Mouse (Mus musculus) neural tube, embryonic 12.5 days (tissue): Measurements from ENCODE around the gene 2610042L04Rik. TPM values are rescaled to one million over a fixed set of nuclear protein-coding genes. Genes with fewer than 3 reads are reported as not detected.
A peak's percentile ranks its signal among the peaks of the same experiment; 100 is the strongest.
"Not testable (repeated sequence)": the region's sequence is repeated elsewhere in the genome, so short reads cannot be mapped to it uniquely, and the experiment has no call there.

ENCODE experiments used
- ATAC-seq: fragments of 200-750 bp; cut with Nextera tagmentation; 2 replicates; pipeline ENCODE4 v1.8.0; 2017; ENCODE audit warnings: low read depth, mild to moderate bottlenecking, moderate TSS enrichment, moderate library complexity; ENCODE audit not compliant: low FRiP score
- H3K27ac ChIP-seq: fragments of 300-500 bp; sonication (generic); 2 replicates; pipeline ENCODE4 v1.5.1; 2016
- H3K27me3 ChIP-seq: fragments of 300-500 bp; sonication (generic); replicated peaks from 2 replicates; pipeline ENCODE4 v1.6.1; 2016; ENCODE audit warnings: mild to moderate bottlenecking
- H3K36me3 ChIP-seq: fragments of 300-500 bp; sonication (generic); 2 replicates; pipeline ENCODE4 v1.6.1; 2016; ENCODE audit warnings: mild to moderate bottlenecking
- H3K4me1 ChIP-seq: fragments of 300-500 bp; sonication (generic); 2 replicates; pipeline ENCODE4 v1.6.1; 2016
- H3K4me2 ChIP-seq: fragments of 300-500 bp; sonication (generic); replicated peaks from 2 replicates; pipeline ENCODE4 v1.6.1; 2016; ENCODE audit warnings: mild to moderate bottlenecking
- H3K4me3 ChIP-seq: fragments of 300-500 bp; sonication (generic); 2 replicates; pipeline ENCODE4 v1.5.1; 2016
- H3K9ac ChIP-seq: fragments of 300-500 bp; sonication (generic); 2 replicates; pipeline ENCODE4 v1.6.1; 2016; ENCODE audit warnings: mild to moderate bottlenecking
- H3K9me3 ChIP-seq: fragments of 300-500 bp; sonication (generic); 2 replicates; pipeline ENCODE4 v1.6.1; 2016; ENCODE audit warnings: mild to moderate bottlenecking
- WGBS: fragments of 180-500 bp; shearing (Covaris S2); methylation state at CpG from one replicate; pipeline ENCODE4 v1.1.7; 2016; 5-methylcytosine and 5-hydroxymethylcytosine counted together
- polyA plus RNA-seq: library from polyadenylated mRNA; unstranded; fragments of >200 nt; fragmentation: Nextera tagmentation; extraction: Ambion mirVana; gene quantifications from 2 replicates; pipeline ENCODE4 v1.2.1, GENCODE M21; 2016

The 2610042L04Rik gene
- 1.3 and 1.4 TPM in 2 replicates for polyA plus RNA-seq

GRCm38 (mm10) chr14:4334476-4335080, at the start of gene 2610042L04Rik:
TSS of gene 2610042L04Rik (plus strand) at chr14:4334763.
- under 1% methylated on average over 30 of the region's 48 CpGs for WGBS
- H3K4me2 ChIP-seq = peak within 1 kb of the TSS; percentile 72
- H3K27me3 ChIP-seq, H3K36me3 ChIP-seq, H3K9me3 ChIP-seq, ATAC-seq, H3K4me1 ChIP-seq, H3K27ac ChIP-seq: not testable (repeated sequence)
- peak within 1 kb of the TSS; percentile 48 for H3K9ac ChIP-seq
- H3K4me3 ChIP-seq = peak within 1 kb of the TSS; percentile 36

GRCm38 (mm10) chr14:4316983-4317382, 17.6 kb upstream of the 2610042L04Rik start, which contains the start of gene Gm3149:
TSS of gene Gm3149 (plus strand) at chr14:4317283.
- not testable (repeated sequence) for H3K36me3 ChIP-seq, H3K9ac ChIP-seq, H3K27me3 ChIP-seq, H3K4me1 ChIP-seq, ATAC-seq, H3K4me3 ChIP-seq, H3K4me2 ChIP-seq, H3K9me3 ChIP-seq, H3K27ac ChIP-seq
- WGBS = no CpG with 5 or more reads among the region's 1 CpGs

GRCm38 (mm10) chr14:4335506-4335905, 943 bp downstream of the 2610042L04Rik start:
- H3K9me3 ChIP-seq, H3K4me2 ChIP-seq: not testable (repeated sequence)
- WGBS = 3% methylated on average over 8 of the region's 8 CpGs

GRCm38 (mm10) chr14:4368991-4369390, 34.4 kb downstream of the 2610042L04Rik start:
- H3K36me3 ChIP-seq, ATAC-seq, H3K4me2 ChIP-seq, H3K27me3 ChIP-seq, H3K9ac ChIP-seq, H3K4me1 ChIP-seq, H3K27ac ChIP-seq, H3K4me3 ChIP-seq, H3K9me3 ChIP-seq: not testable (repeated sequence)
- whole genome bisulfite sequencing = 89% methylated on average over 3 of the region's 3 CpGs

More at GRCm38 (mm10) chr14:4335506-4335905, 943 bp downstream of the 2610042L04Rik start:
- not testable (repeated sequence) for H3K27ac ChIP-seq, H3K4me1 ChIP-seq, H3K27me3 ChIP-seq, ATAC-seq, H3K9ac ChIP-seq, H3K36me3 ChIP-seq, H3K4me3 ChIP-seq

GRCm38 (mm10) chr14:4369691-4370090, 35.1 kb downstream of the 2610042L04Rik start:
- not testable (repeated sequence) for H3K9me3 ChIP-seq, H3K27ac ChIP-seq, H3K4me1 ChIP-seq, H3K4me3 ChIP-seq, ATAC-seq, H3K4me2 ChIP-seq, H3K27me3 ChIP-seq, H3K36me3 ChIP-seq, H3K9ac ChIP-seq
- WGBS = 89% methylated on average over 3 of the region's 3 CpGs

GRCm38 (mm10) chr14:4377871-4378270, 43.3 kb downstream of the 2610042L04Rik start:
- H3K9ac ChIP-seq, H3K4me1 ChIP-seq, ATAC-seq, H3K4me2 ChIP-seq, H3K36me3 ChIP-seq, H3K9me3 ChIP-seq, H3K27ac ChIP-seq, H3K4me3 ChIP-seq, H3K27me3 ChIP-seq: not testable (repeated sequence)

- H3K9me3 ChIP-seq, H3K4me3 ChIP-seq, H3K4me1 ChIP-seq, H3K36me3 ChIP-seq, ATAC-seq, H3K4me2 ChIP-seq, H3K27me3 ChIP-seq, H3K27ac ChIP-seq, H3K9ac ChIP-seq: not testable (repeated sequence)
Observed at GRCm38 (mm10) chr14:4385606-4386005, 51.0 kb downstream of the 2610042L04Rik start.

GRCm38 (mm10) chr14:4392841-4393530, 58.4 kb downstream of the 2610042L04Rik start:
- not testable (repeated sequence) for H3K36me3 ChIP-seq, H3K4me2 ChIP-seq, H3K27me3 ChIP-seq, H3K27ac ChIP-seq, H3K4me1 ChIP-seq, ATAC-seq, H3K4me3 ChIP-seq, H3K9ac ChIP-seq, H3K9me3 ChIP-seq
- WGBS = 94% methylated on average over 4 of the region's 6 CpGs

- not testable (repeated sequence) for H3K4me1 ChIP-seq, H3K27ac ChIP-seq, H3K9ac ChIP-seq, ATAC-seq, H3K36me3 ChIP-seq, H3K4me2 ChIP-seq, H3K4me3 ChIP-seq, H3K9me3 ChIP-seq, H3K27me3 ChIP-seq
- WGBS = 76% methylated on average over 2 of the region's 3 CpGs
Observed at GRCm38 (mm10) chr14:4397226-4397625, 62.7 kb downstream of the 2610042L04Rik start, which contains the start of gene Gm3159. TSS of gene Gm3159 (plus strand) at chr14:4397526.

GRCm38 (mm10) chr14:4398624-4399023, 64.1 kb downstream of the 2610042L04Rik start:
- not testable (repeated sequence) for H3K4me1 ChIP-seq, H3K4me3 ChIP-seq, H3K27me3 ChIP-seq, H3K36me3 ChIP-seq, H3K4me2 ChIP-seq, H3K9ac ChIP-seq, H3K9me3 ChIP-seq, ATAC-seq, H3K27ac ChIP-seq

- H3K27me3 ChIP-seq, H3K4me1 ChIP-seq, H3K4me3 ChIP-seq, H3K4me2 ChIP-seq, ATAC-seq, H3K36me3 ChIP-seq, H3K27ac ChIP-seq, H3K9ac ChIP-seq, H3K9me3 ChIP-seq: not testable (repeated sequence)
- 92% methylated on average over 5 of the region's 5 CpGs for WGBS
Observed at GRCm38 (mm10) chr14:4400115-4400789, 65.7 kb downstream of the 2610042L04Rik start.

- H3K4me2 ChIP-seq, H3K9ac ChIP-seq, H3K27me3 ChIP-seq, H3K4me3 ChIP-seq, H3K9me3 ChIP-seq, H3K27ac ChIP-seq, ATAC-seq, H3K36me3 ChIP-seq, H3K4me1 ChIP-seq: not testable (repeated sequence)
- 81% methylated on average over 5 of the region's 5 CpGs for WGBS
Observed at GRCm38 (mm10) chr14:4401245-4401644, 66.7 kb downstream of the 2610042L04Rik start.
